Mouse (Mus musculus): ENCODE data around the gene Rwdd3.

GRCm38 (mm10) chr3:121169092-121169942 lies 2.2 kb downstream of the Rwdd3 start:
- TF ChIP-seq FLI1 (IDR thresholded peaks at IDR 0.05; ENCODE audit: low read length) (no peak), GATA1 (IDR thresholded peaks at IDR 0.05; ENCODE audit: borderline replicate concordance, low read length) (no peak)
